Mouse (Mus musculus): Measurements from ENCODE around the gene Tenm4.

DNA sequence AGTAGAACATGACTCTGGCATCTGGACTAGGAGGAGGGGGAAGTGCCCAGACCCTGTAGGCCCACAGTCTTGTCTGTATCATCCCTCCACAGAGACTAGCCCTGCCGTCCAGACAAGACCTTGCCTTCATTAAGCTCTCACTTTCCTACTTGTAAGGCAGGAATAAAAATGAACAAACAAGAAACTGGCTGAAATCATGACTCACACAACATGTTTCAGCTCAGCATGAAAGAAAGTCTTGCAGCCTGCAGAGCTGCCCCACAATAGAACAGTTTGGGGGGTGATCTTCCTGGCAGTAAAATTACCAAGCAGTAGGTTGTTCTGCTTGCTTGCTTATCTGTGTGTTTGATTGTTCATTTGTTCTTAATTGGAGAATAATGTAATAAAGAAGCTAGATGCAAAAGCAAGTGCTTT is 539.6 kb downstream of the Tenm4 start:
- TF ChIP-seq POLR2A (IDR thresholded peaks at IDR 0.05; ENCODE audit: borderline replicate concordance, insufficient read depth, low read length) (no peak), CTCF (IDR thresholded peaks at IDR 0.05; ENCODE audit: borderline replicate concordance, insufficient read depth, low read depth, low read length) (no peak)
